Mouse (Mus musculus) right cerebral cortex, postnatal 10 days (tissue): ENCODE results near the gene Gys2.

Source experiments
- DNase-seq, 2 experiments: peaks; one replicate each; pipeline ENCODE4 v3.0.0; 2021; ENCODE audit warnings: low spot score in 2 of 2

The Gys2 gene

DNA sequence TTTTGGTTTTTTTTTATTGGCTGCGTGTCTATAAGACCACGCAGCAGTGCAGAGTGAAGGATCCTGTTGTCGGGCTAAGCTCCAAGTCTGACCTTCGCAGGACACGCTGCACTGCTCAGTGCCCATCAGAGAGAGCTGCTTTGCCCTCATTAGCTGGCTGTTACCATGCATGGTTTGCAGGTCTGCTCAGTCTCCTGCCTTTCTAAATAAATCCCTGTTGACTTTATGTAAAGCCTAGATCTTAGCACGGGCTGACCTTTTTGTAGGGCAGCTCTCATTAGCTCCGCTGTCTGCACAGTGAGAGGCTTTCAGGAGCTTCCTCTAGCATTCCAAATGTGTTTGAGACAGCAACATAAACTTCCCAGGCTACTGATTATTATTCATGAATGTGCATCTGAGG, 14.9 kb downstream of the Gys2 start:
- DNase-seq = no peak

DNA sequence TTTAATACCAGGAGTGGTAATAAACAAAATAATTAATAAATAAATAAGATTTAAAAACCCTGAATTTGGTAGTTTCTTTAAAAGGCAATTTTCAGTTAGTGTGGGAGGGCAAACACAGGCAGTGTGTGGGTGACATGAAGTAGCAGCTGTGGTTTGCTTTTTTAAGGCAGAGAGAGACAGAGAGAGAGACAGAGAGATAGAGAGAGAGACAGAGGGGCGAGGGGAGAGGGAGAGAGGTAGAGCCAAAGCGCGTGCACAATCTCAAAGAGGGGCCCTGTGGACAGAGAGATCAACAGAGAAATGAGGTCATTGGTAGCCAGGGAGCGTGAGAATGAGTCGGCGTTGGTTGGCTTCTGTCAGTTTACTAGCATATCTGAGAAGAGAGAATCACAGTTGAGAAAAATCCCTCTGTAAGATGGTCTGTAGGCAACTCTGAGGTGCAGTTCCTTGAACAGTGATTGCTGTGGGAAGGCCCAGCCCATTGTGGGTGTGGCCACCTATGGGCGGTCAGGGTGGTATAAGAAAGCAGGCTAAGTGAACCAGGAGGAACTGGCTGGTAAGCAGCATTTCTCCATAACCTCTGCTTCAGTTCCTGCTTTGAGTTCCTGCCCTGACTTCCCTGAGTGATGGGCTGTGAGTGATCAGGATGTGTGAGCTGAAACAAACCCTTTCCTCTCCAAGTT, 17.5 kb downstream of the Gys2 start:
- DNase-seq = no peak

DNA sequence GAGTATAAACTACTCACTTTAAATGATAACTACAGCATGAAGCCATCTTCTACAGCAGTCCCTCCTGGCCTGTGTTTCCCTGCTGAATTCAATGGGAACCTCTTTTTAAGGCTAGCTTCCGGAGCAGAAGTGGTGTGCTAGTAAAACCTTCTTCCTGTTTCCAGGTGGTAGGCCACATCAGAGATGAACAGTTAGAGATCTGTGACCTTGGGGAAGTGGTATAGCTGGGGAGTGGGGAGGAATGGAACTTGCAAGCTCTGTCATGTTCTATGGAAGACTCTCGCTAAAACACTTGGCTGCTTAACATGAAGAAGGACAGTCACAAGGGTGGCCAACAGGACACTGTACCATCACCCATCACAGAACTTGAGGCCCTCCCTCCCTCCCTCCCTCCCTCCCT, 19.6 kb downstream of the Gys2 start:
- DNase-seq = no peak

DNA sequence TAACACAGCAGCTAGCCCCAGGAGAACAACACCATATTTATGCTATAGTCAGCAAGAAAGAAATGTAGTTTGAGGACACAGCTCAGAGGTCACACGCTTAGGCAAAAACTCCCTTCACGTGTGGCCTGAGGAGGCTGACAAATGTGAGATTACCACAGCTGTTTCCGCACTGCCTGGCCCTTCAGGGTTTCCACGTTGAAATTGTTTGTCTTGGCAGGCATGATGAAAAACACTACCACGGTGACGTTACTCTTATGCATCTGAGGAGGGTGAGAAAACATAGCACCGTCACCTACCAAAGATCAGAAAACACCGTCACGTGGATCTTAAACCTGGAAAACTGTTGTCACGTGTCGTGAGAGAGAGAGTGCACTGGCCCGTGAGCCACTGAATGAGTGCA, 21.5 kb downstream of the Gys2 start:
- DNase-seq = no peak

DNA sequence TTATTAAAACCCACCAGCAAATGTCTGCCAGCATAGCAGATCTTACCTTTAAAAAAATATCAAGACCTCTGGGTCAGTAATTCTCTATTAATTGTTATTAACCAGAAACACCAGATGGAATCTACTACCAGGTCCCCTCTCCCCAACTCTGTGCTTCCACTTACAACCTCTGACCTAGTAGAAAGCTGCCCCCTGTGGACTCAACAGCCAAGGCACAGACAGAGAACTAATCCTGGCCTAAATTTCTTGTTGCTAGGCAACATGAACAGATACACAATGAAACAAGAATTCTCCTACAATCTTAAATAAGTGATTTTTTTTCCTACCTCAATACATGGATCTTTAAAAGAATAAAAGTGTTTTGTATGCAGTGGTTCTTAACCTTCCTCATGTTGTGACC, 43.8 kb downstream of the Gys2 start:
- no peak for DNase-seq

DNA sequence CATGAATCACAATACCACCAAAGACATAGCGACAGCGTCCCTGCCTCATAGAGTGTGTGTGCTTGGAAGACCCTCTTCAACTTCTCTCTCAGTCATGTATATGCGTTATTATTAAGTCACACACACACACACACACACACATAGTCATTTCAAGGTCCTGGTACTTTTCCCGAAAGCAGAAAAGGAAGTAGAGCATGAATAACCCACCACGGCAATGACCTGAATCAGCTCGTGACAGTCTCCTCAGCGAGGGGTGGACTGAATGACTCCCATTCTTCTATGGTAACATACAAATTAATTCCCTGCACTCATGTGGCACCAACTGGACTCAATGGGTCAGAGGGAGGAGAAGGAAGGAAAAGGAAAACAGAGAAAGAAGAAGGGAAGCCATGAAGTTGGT, 47.9 kb downstream of the Gys2 start:
- DNase-seq = no peak

DNA sequence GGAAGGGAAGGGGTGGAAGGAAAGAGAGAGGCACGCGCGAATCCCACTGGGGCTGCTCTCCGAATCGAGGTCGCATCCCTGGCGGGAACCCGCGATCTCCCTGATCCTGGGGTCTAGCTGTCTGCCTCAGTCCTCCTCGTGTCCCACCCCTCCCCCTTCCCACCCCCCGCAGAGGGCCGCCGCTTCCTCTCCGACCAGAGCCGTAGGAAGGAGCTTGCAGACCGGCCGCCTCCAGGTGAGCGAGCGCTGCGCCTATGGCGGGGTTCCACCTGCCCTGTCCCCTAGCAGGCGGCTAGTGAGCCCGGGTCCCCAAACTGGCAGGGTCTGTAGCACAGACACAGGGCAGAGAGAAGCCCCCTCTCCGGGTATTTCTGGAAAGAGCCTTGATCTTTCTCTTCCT, 58.3 kb downstream of the Gys2 start:
- DNase-seq = no peak

DNA sequence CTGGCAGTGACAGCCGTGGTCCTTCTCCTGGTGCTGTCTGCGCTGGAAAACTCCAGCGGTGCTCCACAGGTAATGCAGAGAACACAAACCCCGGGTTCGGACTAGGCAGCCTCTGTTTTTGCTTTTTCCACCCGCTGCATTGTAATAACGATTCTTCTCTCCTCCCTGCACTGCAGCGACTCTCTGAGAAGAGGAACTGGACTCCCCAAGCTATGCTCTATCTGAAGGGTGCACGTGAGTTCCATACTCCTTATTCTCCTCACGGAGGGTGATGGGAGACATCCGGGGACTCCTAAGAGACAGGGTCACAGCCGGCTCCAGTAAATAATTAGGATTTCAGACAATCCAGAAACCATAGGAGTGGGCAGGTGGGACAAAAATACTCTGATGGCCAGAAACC, 59.1 kb downstream of the Gys2 start:
- DNase-seq = no peak

DNA sequence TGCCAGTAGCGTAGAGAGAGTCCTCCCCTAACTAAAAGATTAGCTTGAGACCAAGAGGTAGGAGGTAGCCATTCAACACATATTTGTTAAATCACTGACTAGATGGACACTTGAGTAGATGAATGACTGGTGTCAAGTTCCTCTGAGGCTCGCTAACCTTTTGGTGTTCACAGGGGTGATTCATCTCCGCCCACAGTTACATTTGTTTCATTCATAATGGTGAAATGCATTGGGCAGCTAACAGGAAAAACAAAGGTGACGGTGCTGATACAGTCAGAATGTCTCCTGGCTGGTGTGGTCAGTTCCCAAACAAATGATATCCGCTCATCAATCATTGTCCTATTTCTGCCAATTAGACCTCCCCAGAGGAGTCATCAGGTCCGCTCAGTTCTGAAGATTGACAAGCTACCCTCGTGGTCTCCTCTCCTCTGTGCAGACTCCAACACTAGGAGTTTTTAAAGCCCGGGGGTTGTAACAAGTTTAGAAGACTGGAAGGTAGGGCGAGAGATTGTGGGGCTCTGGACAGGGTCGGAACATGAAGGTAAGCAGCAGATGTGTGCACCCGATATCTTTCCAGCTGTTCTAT, 59.9 kb downstream of the Gys2 start, which contains the start of gene Spx:
Spx (plus strand) TSS at position 536 of the 586 bp plus-strand sequence.
- DNase-seq = no peak

GRCm38 (mm10) chr6:142411140-142411539, 61.8 kb downstream of the Gys2 start:
- DNase-seq = no peak

GRCm38 (mm10) chr6:142395756-142396155, 77.2 kb downstream of the Gys2 start:
- DNase-seq = no peak

DNA sequence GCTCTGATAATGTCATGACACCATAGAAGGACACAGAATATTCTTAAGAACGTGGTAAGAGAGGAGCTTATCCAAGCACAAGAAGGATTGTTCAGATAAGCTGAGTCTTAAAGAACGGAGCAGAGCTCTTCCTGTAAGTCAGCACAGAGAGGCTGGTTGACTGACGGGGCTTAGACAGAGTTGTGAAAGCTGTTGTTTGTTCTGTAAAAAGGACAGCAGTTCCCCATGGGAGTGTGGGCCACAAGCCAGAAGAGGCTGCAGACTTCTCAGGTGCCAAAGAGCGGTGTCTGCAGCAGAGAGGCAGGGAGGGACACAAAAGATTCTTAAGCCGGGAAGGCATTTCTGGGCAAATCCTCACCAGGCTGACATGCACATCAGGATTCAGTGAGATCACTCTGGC, 78.2 kb downstream of the Gys2 start:
- DNase-seq = peak; percentile 43 to 58

GRCm38 (mm10) chr6:142392312-142392711, 80.6 kb downstream of the Gys2 start:
- no peak for DNase-seq

- no peak for DNase-seq
These were observed 83.8 kb downstream of the Gys2 start for GRCm38 (mm10) chr6:142389101-142389500.

DNA sequence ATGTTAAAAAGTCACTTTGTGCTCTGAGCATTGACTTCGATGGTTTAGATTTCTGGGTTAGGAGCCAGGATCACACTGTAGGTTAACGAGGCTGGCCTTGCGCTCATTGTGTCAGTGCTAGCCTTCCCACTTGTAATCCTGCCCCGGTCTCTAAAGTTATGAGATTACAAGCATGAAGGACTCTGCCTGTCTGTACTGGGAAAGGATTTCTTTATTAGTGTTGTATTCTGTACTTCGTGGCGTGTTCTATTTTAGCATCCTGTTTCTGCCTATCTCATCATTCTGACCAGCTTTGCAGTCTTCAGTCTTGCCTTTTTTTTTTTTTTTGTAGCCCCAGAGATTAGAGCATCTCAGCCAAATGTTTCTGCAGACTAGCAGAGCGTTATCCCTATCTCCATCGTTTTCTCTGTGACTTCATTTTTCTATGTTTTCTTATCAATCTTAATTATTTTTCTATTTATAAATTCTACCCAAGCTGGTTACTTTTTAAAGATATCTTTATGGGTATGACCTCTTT, 85.1 kb downstream of the Gys2 start:
- no peak for DNase-seq

DNA sequence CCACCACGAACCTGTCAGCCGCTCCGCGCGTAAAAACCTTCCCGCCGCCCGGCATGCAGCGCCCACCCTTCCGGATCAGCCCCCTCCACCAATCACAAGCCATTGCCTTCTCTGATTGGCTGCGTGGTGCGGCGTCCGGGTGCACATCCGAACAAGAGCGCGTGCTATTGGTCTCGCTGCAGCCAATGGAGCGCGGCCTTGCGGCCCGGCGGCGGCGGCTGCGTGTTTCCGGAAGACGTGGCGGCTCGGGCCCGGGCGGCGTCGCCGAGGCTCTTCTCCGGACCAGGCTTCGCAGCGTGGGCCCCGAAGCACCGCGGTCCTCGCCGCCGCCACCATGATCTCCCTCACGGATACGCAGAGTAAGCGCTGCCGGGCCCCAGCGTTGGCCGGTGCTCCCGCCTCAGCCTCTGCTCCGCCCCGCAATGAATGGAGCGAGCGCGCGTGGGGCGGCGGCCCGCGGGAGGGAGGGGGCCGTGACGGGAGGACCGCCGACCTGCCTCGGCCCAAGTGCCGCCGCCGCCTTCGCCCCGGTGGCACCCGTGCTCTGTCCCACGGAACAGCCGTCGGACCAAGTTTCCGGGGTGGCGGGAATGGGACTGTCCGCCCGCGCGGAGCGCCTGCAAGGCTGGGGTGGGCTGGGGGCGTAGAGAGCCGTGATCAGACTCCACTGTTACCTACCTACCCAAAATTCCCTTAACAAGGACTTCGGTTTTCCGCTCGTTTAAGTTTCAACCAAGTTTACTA, 85.7 kb downstream of the Gys2 start, which contains the start of the genes Recql and Golt1b:
Recql (minus strand) TSS at position 77 of the 744 bp plus-strand sequence.
Golt1b (plus strand) TSS at position 211 of the 744 bp plus-strand sequence.
- peak; percentile 99 for DNase-seq

DNA sequence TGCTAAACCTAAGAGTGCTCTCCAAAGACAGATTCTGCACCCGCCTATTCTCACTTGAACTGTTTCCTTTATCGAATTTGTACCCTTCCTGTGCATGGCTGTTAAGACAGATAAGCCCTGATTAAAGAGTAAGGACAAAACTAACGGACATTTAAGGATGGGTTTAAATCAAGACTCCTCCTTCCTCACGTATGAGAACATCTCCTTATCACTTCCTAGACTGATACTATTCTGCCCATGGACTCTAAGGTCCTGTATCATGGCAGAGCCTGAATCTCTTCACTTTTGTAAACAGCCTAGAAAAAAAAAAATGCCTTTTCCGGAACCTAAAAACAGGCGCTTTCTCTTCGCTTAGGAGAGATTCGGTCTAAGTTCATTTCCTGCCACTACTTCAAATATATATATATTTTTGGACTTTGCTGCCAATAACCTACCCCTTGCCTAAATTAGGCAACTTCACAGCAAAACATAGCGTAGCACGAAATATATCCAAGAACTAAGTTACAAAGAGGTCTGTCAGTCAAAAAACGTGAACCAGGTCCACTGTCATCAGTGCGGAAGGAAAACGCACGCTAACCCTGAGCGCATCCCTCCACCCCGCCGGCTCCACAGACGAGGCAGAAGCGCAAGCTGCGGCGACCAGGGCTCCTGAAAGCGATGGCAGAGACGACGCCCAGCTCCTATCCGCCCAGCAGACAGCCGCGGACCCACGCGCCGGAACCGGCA, 86.5 kb downstream of the Gys2 start:
- DNase-seq = no peak

- DNase-seq = no peak
These were observed 88.4 kb downstream of the Gys2 start for GRCm38 (mm10) chr6:142384521-142384920.

GRCm38 (mm10) chr6:142381615-142382014, 91.3 kb downstream of the Gys2 start:
- DNase-seq = no peak

- no peak for DNase-seq
These were observed 92.9 kb downstream of the Gys2 start for GRCm38 (mm10) chr6:142379961-142380360.

GRCm38 (mm10) chr6:142378576-142379330, 94.2 kb downstream of the Gys2 start:
- no peak for DNase-seq
